Mouse (Mus musculus) layer of hippocampus, adult 2 months (tissue): ENCODE data around the gene Gm49337. TPM values are rescaled to one million over a fixed set of nuclear protein-coding genes. Genes with fewer than 3 reads are reported as not detected.
A peak's percentile ranks its signal among the peaks of the same experiment; 100 is the strongest.

Experiments used
- DNase-seq, 2 experiments: peaks; one replicate each; pipeline ENCODE4 v3.0.0; 2022; ENCODE audit warnings: low spot score in 2 of 2
- H3K27ac ChIP-seq: fragments of 200-600 bp; 2 replicates; pipeline ENCODE4 v1.8.1; 2022
- H3K4me3 ChIP-seq: fragments of 200-600 bp; 2 replicates; pipeline ENCODE4 v1.8.1; 2022; ENCODE audit warnings: mild to moderate bottlenecking
- CTCF ChIP-seq: fragments of 200-600 bp; conservative IDR thresholded peaks from 2 replicates; pipeline ENCODE4 v1.8.1; 2022; ENCODE audit warnings: antibody characterized with exemption, mild to moderate bottlenecking, moderate library complexity
- long read RNA-seq, 2 experiments: library from polyadenylated mRNA; stranded (forward); transcript quantifications; one replicate each; pipeline ENCODE4 v2.0.0; 2021; ENCODE audit warnings: borderline mapping rate in 2 of 2
- total RNA-seq, 2 experiments: library from RNA; stranded (reverse); gene quantifications; 2 replicates each; pipeline ENCODE4 v1.2.3; 2021

Gene Gm49337
- 1 to 10 TPM in 1 of 2 experiments, not detected in 1; 3.2 TPM for total RNA-seq
- long read RNA-seq, experiment 1, result 0 reads
- long read RNA-seq, experiment 2, result 0 reads

- no peak for TF ChIP-seq CTCF
- Histone ChIP-seq H3K4me3 (no peak within 1 kb of the TSS), H3K27ac (peak within 1 kb of the TSS; percentile 80; the same call in 1 of the 2 replicates)
- no peak for DNase-seq
Measured at GRCm38 (mm10) chr4:116173072-116173471, at the start of gene Gm49337, which contains the start of gene 1700042G07Rik. Gm49337 (plus strand) TSS chr4:116173384. 1700042G07Rik (plus strand) TSS chr4:116173372.

GRCm38 (mm10) chr4:116123602-116124519 lies 49.3 kb upstream of the Gm49337 start, which contains the start of the genes Rad54l and Pomgnt1:
Rad54l (minus strand) TSS chr4:116123690.
Pomgnt1 (plus strand) TSS chr4:116123840.
- H3K27ac ChIP-seq, result peak within 1 kb of the TSS; percentile 88
- peak; percentile 55 for TF ChIP-seq CTCF
- H3K4me3 ChIP-seq, result peak within 1 kb of the TSS; percentile 59
- DNase-seq, result peak; percentile 73 to 81

GRCm38 (mm10) chr4:116125803-116126386 lies 47.3 kb upstream of the Gm49337 start:
- Histone ChIP-seq H3K27ac (0 out of 2 replicates have a peak overlapping the region, but pooled peaks have one; percentile 23), H3K4me3 (no peak overlapping the region)
- DNase-seq, result no peak
- peak; percentile 25 for TF ChIP-seq CTCF

- Histone ChIP-seq H3K4me3 (no peak overlapping the region), H3K27ac (peak overlapping the region; percentile 16; the same call in 1 of the 2 replicates)
- no peak for DNase-seq
- TF ChIP-seq CTCF, result no peak
Measured at GRCm38 (mm10) chr4:116127956-116128355, 45.2 kb upstream of the Gm49337 start.

GRCm38 (mm10) chr4:116133126-116133525 lies 40.1 kb upstream of the Gm49337 start:
- Histone ChIP-seq H3K4me3 (no peak overlapping the region), H3K27ac (no peak overlapping the region)
- DNase-seq, result no peak
- no peak for TF ChIP-seq CTCF

DNA sequence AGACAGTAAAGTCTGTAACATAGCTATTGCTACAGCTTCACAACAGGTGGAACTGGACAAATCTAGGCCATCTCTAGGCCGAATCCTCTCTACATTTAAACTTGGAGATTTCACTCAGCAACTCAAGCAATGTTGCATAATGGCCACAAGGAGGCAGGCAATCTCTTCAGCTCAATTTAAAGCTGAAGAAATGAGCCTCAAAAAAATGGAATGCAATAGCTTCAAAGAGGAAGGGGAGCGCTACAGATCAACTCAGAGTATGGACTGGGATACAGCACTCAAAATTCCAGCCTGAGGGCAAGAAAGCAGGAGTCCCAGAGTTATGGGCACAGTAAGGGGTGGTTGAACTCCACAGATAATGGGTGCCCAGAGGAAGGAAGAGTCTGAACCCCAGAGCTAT lies 38.2 kb upstream of the Gm49337 start:
- DNase-seq, result no peak
- TF ChIP-seq CTCF, result peak; percentile 91
- H3K4me3 ChIP-seq, result no peak overlapping the region
- H3K27ac ChIP-seq, result peak overlapping the region; percentile 54; the same call in 1 of the 2 replicates

GRCm38 (mm10) chr4:116137421-116137996 lies 35.7 kb upstream of the Gm49337 start:
- H3K27ac ChIP-seq, result 0 out of 2 replicates have a peak overlapping the region, but pooled peaks have one; percentile 14
- TF ChIP-seq CTCF, result no peak
- no peak for DNase-seq
- no peak overlapping the region for H3K4me3 ChIP-seq

DNA sequence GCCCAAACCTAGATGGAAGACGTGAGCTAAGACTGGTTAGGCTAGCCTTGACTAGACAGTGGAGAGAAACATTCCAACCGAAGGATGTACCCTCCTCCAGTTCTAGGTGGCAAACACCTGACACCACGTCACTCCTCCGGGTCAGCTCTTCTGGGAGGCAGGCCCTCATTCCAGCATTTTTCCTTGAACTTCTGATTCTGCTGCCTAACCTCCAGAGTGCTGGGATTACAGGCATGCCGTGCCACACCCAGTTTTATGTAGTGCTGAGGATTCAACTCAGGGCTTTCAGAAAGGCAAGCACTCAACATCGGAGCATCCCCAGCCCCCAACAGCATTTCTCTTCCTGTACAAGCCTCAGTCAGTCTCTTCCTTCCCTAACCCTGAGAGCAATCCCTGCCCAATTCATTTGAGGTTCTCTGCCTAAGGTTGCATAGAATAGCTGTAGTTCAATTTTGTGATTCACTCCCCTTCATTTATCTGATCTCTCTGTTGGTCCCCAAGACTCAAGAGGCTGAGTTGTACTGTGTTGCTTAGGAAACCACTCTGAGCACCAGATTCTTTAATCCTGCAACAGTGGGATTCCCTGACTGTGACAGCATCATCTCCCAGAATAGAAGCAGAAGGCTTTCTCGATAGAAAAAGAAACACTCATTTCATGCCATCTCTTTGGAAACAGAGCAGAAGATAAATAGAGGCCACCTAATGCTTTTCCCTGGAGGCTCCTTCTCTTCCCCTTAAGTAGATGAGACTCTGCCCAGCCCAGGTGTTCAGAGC lies 32.2 kb upstream of the Gm49337 start:
- Histone ChIP-seq H3K4me3 (peak overlapping the region; percentile 15; the same call in 1 of the 2 replicates), H3K27ac (peak overlapping the region; percentile 53)
- TF ChIP-seq CTCF, result no peak
- DNase-seq, result no peak

DNA sequence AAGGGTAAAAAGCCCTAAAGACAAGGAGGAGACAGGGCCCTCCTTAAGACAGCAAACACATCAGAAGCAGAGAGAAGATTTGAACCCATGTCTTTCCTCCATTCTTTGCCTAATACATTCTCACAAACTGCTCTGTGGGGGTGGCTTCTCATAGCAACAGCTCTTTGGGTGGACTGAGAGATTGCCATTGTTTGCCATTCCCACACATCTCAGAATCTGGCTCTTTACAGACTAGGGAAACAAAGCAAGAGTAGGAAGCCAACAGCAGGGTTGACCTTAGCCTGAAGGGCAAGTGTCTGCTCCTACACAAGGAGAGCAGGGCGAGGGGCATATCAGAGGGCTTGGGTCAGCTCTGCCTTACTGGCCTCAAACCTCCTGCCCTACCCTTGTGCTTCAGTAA lies 31.4 kb upstream of the Gm49337 start:
- DNase-seq, result no peak

DNA sequence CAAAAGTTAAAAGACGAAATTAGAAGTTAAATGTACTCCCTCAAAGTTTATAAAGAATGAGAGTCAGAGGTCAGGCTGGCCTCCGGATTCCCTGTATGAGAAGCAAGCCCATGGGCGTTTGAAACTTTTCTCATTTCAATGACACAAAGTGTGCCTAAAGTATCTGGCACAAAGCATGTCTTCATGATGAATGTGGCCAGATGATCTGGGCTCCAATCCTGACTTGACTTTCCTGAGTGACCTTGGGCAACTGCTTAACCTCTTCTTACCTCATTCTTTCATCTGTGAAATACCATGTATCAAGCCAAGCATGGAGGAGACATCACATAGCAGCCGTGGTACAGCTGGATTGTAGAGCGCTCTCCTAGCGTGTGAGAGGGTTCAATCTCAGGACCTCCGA lies 30.9 kb upstream of the Gm49337 start:
- DNase-seq, result no peak
- H3K27ac ChIP-seq, result peak overlapping the region; percentile 53; the same call in 1 of the 2 replicates
- H3K4me3 ChIP-seq, result no peak overlapping the region; the same call in 1 of the 2 replicates
- no peak for TF ChIP-seq CTCF

More for the DNA sequence above, 31.4 kb upstream of the Gm49337 start:
- H3K4me3 ChIP-seq, result no peak overlapping the region; the same call in 1 of the 2 replicates
- peak overlapping the region; percentile 53 for H3K27ac ChIP-seq
- TF ChIP-seq CTCF, result no peak

- no peak for DNase-seq
- H3K27ac ChIP-seq, result peak overlapping the region; percentile 93
- H3K4me3 ChIP-seq, result peak overlapping the region; percentile 83
- peak; percentile 14; the same call in 1 of the 2 replicates for TF ChIP-seq CTCF
Measured at GRCm38 (mm10) chr4:116143317-116143811, 29.8 kb upstream of the Gm49337 start.
